Mouse (Mus musculus) thymus, adult 2 months (tissue): ENCODE data around the gene Arrdc5. TPM values are rescaled to one million over a fixed set of nuclear protein-coding genes. Genes with fewer than 3 reads are reported as not detected.

Experiments
- DNase-seq: peaks from one replicate; pipeline ENCODE4 v3.0.0; 2021
- H3K27ac ChIP-seq: fragments of 200-500 bp; 2 replicates; pipeline ENCODE4 v1.5.1; 2012; ENCODE audit warnings: low read length, control low read depth; ENCODE audit not compliant: control insufficient read depth, insufficient read depth
- H3K27me3 ChIP-seq: fragments of 200-500 bp; 2 replicates; pipeline ENCODE4 v1.6.1; 2012; ENCODE audit warnings: mild to moderate bottlenecking, low read length, moderate library complexity, mixed read lengths; ENCODE audit not compliant: control insufficient read depth, insufficient read depth
- H3K36me3 ChIP-seq: fragments of 200-500 bp; 2 replicates; pipeline ENCODE4 v1.6.1; 2012; ENCODE audit warnings: mild to moderate bottlenecking, low read length, moderate library complexity; ENCODE audit not compliant: control insufficient read depth, insufficient read depth
- H3K4me1 ChIP-seq: fragments of 200-500 bp; replicated peaks from 2 replicates; pipeline ENCODE4 v1.6.1; 2012; ENCODE audit warnings: low read length; ENCODE audit not compliant: control insufficient read depth, insufficient read depth
- H3K4me3 ChIP-seq: fragments of 200-500 bp; 2 replicates; pipeline ENCODE4 v1.5.1; 2012; ENCODE audit warnings: mild to moderate bottlenecking, low read length, control low read depth, moderate library complexity; ENCODE audit not compliant: control insufficient read depth, insufficient read depth
- CTCF ChIP-seq: fragments of 200-500 bp; IDR thresholded peaks from 2 replicates; pipeline ENCODE4 v1.5.1; 2012; ENCODE audit warnings: mild to moderate bottlenecking, control low read depth, low read length, moderate library complexity, borderline replicate concordance; ENCODE audit not compliant: control insufficient read depth, poor library complexity, insufficient read depth; ENCODE audit errors: extremely low read depth
- POLR2A ChIP-seq: fragments of 200-500 bp; IDR thresholded peaks from 2 replicates; pipeline ENCODE4 v1.6.1; 2012; ENCODE audit warnings: mild to moderate bottlenecking, low read length, control low read depth, moderate library complexity; ENCODE audit not compliant: control insufficient read depth, poor library complexity, insufficient read depth; ENCODE audit errors: extremely low read depth
- WGBS: fragments of 180-500 bp; shearing (Covaris S2); methylation state at CpG from one replicate; pipeline ENCODE4 v1.1.7; 2018; 5-methylcytosine and 5-hydroxymethylcytosine counted together
- polyA plus RNA-seq: library from polyadenylated mRNA; depleted of rRNA; stranded (reverse); fragments of >200 nt; gene quantifications from 2 replicates; pipeline ENCODE4 v1.2.3, GENCODE M21; 2012

The Arrdc5 gene
- polyA plus RNA-seq, 1 experiment = not detected

- peaks cover 35% of the 10 kb centered on the region for H3K4me1 ChIP-seq
- DNase-seq = no peak
- TF ChIP-seq CTCF = no peak
- TF ChIP-seq POLR2A = no peak; the same call in 1 of the 2 replicates
- H3K27me3 ChIP-seq = no peaks in the 10 kb centered on the region
- WGBS = 4% methylated on average over 67 of the region's 67 CpGs
- no peak overlapping the region for H3K27ac ChIP-seq
- H3K4me3 ChIP-seq = peak overlapping the region; percentile 65
- peaks cover 4% of the 10 kb centered on the region; the same call in 1 of the 2 replicates for H3K36me3 ChIP-seq
These were observed 26.4 kb upstream of the Arrdc5 start for GRCm38 (mm10) chr17:56326153-56327147.

- WGBS = under 1% methylated on average over 57 of the region's 57 CpGs
- H3K27me3 ChIP-seq = no peaks in the 10 kb centered on the region
- peaks cover 6% of the 10 kb centered on the region; the same call in 1 of the 2 replicates for H3K36me3 ChIP-seq
- DNase-seq = peak; percentile 98
- H3K4me3 ChIP-seq = peak within 1 kb of the TSS; percentile 65
- peak within 1 kb of the TSS; percentile 57 for H3K27ac ChIP-seq
- peaks cover 32% of the 10 kb centered on the region for H3K4me1 ChIP-seq
- TF ChIP-seq POLR2A (peak; percentile 71), CTCF (no peak)
These were observed 25.5 kb upstream of the Arrdc5 start, which contains the start of gene Kdm4b for GRCm38 (mm10) chr17:56325450-56326152. TSS of gene Kdm4b (plus strand) at chr17:56326062.

- H3K27ac ChIP-seq = no peak overlapping the region
- WGBS = 88% methylated on average over 3 of the region's 3 CpGs
- H3K27me3 ChIP-seq = no peaks in the 10 kb centered on the region
These were observed 24.3 kb upstream of the Arrdc5 start for GRCm38 (mm10) chr17:56324419-56324818.

GRCm38 (mm10) chr17:56309191-56309945 is 9.3 kb upstream of the Arrdc5 start:
- no peak overlapping the region for H3K4me3 ChIP-seq
- H3K4me1 ChIP-seq = peaks cover 19% of the 10 kb centered on the region
- H3K36me3 ChIP-seq = peaks cover 53% of the 10 kb centered on the region
- no peak for DNase-seq
- 84% methylated on average over 15 of the region's 15 CpGs for WGBS
- H3K27me3 ChIP-seq = no peaks in the 10 kb centered on the region
- no peak for TF ChIP-seq CTCF
- no peak overlapping the region for H3K27ac ChIP-seq

More at GRCm38 (mm10) chr17:56324419-56324818, 24.3 kb upstream of the Arrdc5 start:
- Histone ChIP-seq H3K36me3 (peaks cover 6% of the 10 kb centered on the region; the same call in 1 of the 2 replicates), H3K4me1 (peaks cover 25% of the 10 kb centered on the region), H3K4me3 (no peak overlapping the region)
- DNase-seq = no peak
- TF ChIP-seq CTCF (no peak), POLR2A (no peak)

- whole genome bisulfite sequencing = 71% methylated on average over 6 of the region's 6 CpGs
- no peak overlapping the region for H3K27ac ChIP-seq
- peaks cover 40% of the 10 kb centered on the region for H3K36me3 ChIP-seq
- DNase-seq = no peak
- no peaks in the 10 kb centered on the region for H3K27me3 ChIP-seq
- TF ChIP-seq CTCF (no peak), POLR2A (no peak)
- H3K4me1 ChIP-seq = peaks cover 20% of the 10 kb centered on the region
- H3K4me3 ChIP-seq = no peak overlapping the region
These were observed 8.0 kb upstream of the Arrdc5 start for GRCm38 (mm10) chr17:56308088-56308487.
